Mouse (Mus musculus) liver, adult 2 months (tissue): Measurements from ENCODE around the gene Rnft2. TPM values are rescaled to one million over a fixed set of nuclear protein-coding genes. Genes with fewer than 3 reads are reported as not detected.

Source experiments
- DNase-seq: peaks from one replicate; pipeline ENCODE4 v3.0.0-alpha.2; 2011; ENCODE audit warnings: low read depth, low spot score; ENCODE audit errors: extremely low read depth
- H3K27ac ChIP-seq: fragments of 200-500 bp; replicated peaks from 2 replicates; pipeline ENCODE4 v1.5.1; 2012; ENCODE audit warnings: low read depth, mild to moderate bottlenecking, control low read depth, inconsistent platforms, low read length; ENCODE audit not compliant: insufficient read depth
- H3K27me3 ChIP-seq: fragments of 200-500 bp; 2 replicates; pipeline ENCODE4 v1.6.1; 2012; ENCODE audit warnings: mild to moderate bottlenecking, moderate library complexity, low read length, inconsistent platforms; ENCODE audit not compliant: control insufficient read depth, insufficient read depth
- H3K36me3 ChIP-seq: fragments of 200-500 bp; 2 replicates; pipeline ENCODE4 v1.6.1; 2012; ENCODE audit warnings: low read length, inconsistent platforms; ENCODE audit not compliant: control insufficient read depth, insufficient read depth
- H3K4me1 ChIP-seq: fragments of 200-500 bp; 2 replicates; pipeline ENCODE4 v1.6.1; 2011; ENCODE audit warnings: low read length; ENCODE audit not compliant: control insufficient read depth, insufficient read depth
- H3K4me3 ChIP-seq: fragments of 200-500 bp; 2 replicates; pipeline ENCODE4 v1.5.1; 2011; ENCODE audit warnings: low read depth, mild to moderate bottlenecking, control low read depth, low read length, moderate library complexity; ENCODE audit not compliant: insufficient read depth
- H3K79me2 ChIP-seq: fragments of 200-500 bp; 2 replicates; pipeline ENCODE4 v1.6.1; 2012; ENCODE audit warnings: inconsistent platforms, mild to moderate bottlenecking, low read length, moderate library complexity; ENCODE audit not compliant: control insufficient read depth, insufficient read depth
- H3K9ac ChIP-seq: fragments of 200-500 bp; 2 replicates; pipeline ENCODE4 v1.6.1; 2012; ENCODE audit warnings: low read depth, mild to moderate bottlenecking, control low read depth, inconsistent platforms, low read length
- CTCF ChIP-seq: fragments of 200-500 bp; IDR thresholded peaks from 2 replicates; pipeline ENCODE4 v1.5.1; 2011; ENCODE audit warnings: low read depth, low read length, control low read depth
- POLR2A ChIP-seq: fragments of 200-500 bp; IDR thresholded peaks from 2 replicates; pipeline ENCODE4 v1.6.1; 2011; ENCODE audit warnings: low read length, control low read depth; ENCODE audit not compliant: insufficient read depth; ENCODE audit errors: extremely low read depth
- WGBS: fragments of 180-500 bp; shearing (Covaris S2); methylation state at CpG from one replicate; pipeline ENCODE4 v1.1.7; 2018; 5-methylcytosine and 5-hydroxymethylcytosine counted together
- polyA plus RNA-seq: library from polyadenylated mRNA; depleted of rRNA; stranded (reverse); fragments of >200 nt; gene quantifications from 2 replicates; pipeline ENCODE4 v1.2.3, GENCODE M21; 2012
- total RNA-seq: library from RNA; depleted of rRNA; stranded (reverse); fragments of >200 nt; gene quantifications from 2 replicates; pipeline ENCODE4 v1.2.3, GENCODE M21; 2014

Gene Rnft2
- total and polyA plus RNA-seq, 2 experiments = 0.26 to 1.2 TPM

DNA sequence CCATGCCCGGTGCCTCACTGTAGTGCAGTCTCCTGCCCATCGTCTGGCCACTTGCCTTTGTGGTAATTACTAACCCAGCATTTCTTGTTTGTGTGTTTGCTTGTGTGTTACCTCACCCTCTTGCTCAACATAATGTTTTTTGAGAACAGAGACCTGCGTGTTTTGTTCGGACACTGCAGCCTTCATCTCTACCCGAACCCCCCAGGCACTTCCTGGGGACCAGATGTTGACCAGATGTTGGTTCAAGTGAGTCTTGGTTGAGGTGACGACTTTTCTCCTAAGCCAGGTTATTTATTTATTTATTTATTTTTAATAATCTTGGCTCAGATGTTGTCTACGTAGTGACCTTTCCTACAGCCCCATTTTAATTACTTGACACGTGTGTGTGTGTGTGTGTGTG, 2.5 kb upstream of the Rnft2 start:
- H3K36me3 ChIP-seq = no peaks in the 10 kb centered on the region
- H3K4me1 ChIP-seq = peaks cover 11% of the 10 kb centered on the region
- no peaks in the 10 kb centered on the region for H3K27me3 ChIP-seq
- H3K4me3 ChIP-seq = no peak overlapping the region
- TF ChIP-seq CTCF = no peak
- TF ChIP-seq POLR2A = no peak
- H3K27ac ChIP-seq = no peak overlapping the region
- peak; percentile 88 for DNase-seq
- 47% methylated on average over 8 of the region's 8 CpGs for WGBS
- H3K9ac ChIP-seq = no peak overlapping the region
- peaks cover 2% of the 10 kb centered on the region; the same call in 1 of the 2 replicates for H3K79me2 ChIP-seq

DNA sequence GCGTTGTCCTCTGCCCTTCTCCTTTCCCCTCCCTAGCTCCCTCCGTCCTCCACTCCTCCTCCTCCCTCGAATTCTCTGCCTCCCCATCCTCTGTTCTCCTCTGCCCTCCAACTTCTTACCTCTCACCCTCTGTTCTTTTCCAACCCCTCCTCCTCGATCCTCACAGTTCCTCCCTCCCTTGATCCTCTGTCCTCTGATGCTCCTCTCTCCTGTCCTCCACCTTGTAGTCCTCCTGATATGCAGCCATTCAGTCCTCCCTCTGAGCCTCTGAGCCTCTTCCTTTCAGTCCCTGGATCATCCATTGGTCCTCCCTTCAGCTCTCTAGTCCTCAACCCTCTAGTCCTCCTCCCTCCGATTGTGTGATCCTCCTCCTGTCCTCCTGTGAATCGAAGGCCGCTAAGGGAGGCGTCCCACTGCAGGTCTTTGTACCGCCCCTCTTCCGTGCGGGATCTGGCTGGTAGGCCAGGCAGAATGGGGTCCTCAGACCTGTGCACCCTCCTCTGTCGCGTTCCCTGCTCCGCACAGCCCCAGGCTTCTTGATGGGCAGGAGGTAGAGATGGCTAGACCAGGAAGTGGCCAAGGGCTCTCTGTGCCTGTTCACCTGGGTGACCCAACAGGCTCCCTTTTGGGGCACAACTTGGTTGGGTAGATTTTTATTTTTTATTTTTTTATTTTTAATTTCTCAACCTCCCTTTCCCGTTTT, 841 bp upstream of the Rnft2 start:
- TF ChIP-seq POLR2A = no peak
- Histone ChIP-seq H3K79me2 (peaks cover 2% of the 10 kb centered on the region; the same call in 1 of the 2 replicates), H3K4me1 (peaks cover 11% of the 10 kb centered on the region), H3K4me3 (peak overlapping the region; percentile 74), H3K9ac (peak overlapping the region; percentile 76), H3K36me3 (no peaks in the 10 kb centered on the region), H3K27me3 (no peaks in the 10 kb centered on the region), H3K27ac (peak overlapping the region; percentile 69)
- WGBS = 6% methylated on average over 15 of the region's 15 CpGs
- peak; percentile 36 for DNase-seq

- DNase-seq = no peak
- WGBS = 88% methylated on average over 12 of the region's 12 CpGs
- H3K27me3 ChIP-seq = no peaks in the 10 kb centered on the region
- no peaks in the 10 kb centered on the region for H3K4me1 ChIP-seq
- no peaks in the 10 kb centered on the region for H3K36me3 ChIP-seq
- no peaks in the 10 kb centered on the region for H3K79me2 ChIP-seq
- H3K4me3 ChIP-seq = no peak overlapping the region
- H3K27ac ChIP-seq = no peak overlapping the region
- H3K9ac ChIP-seq = no peak overlapping the region
- TF ChIP-seq CTCF (no peak), POLR2A (no peak)
Measured at GRCm38 (mm10) chr5:118239671-118240070, 5.2 kb downstream of the Rnft2 start.

DNA sequence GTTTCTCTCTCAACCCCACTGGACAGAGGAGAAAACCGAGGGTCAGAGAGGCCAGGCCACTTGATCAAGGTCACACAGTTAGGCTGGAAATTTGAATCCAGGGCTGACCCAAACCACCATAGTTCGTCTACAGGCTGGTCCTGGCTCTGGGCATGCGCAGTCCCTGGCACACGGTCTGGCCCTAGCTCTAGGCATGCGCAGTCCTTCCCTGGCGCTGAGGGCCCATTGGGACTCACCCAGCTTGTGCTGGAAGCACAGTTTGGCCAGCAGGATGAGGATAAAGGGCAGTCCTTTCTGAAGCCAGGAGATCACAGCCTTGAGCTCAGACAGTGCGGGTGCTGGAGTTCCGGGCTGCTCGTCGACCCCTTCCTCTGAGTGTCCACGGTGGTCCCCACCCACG, 8.0 kb downstream of the Rnft2 start:
- Histone ChIP-seq H3K27me3 (no peaks in the 10 kb centered on the region), H3K9ac (no peak overlapping the region), H3K79me2 (no peaks in the 10 kb centered on the region), H3K4me1 (no peaks in the 10 kb centered on the region), H3K36me3 (no peaks in the 10 kb centered on the region), H3K27ac (no peak overlapping the region), H3K4me3 (no peak overlapping the region)
- WGBS = 82% methylated on average over 12 of the region's 12 CpGs
- peak; percentile 63 for DNase-seq
- no peak for TF ChIP-seq CTCF
- no peak for TF ChIP-seq POLR2A

- no peak overlapping the region for H3K27ac ChIP-seq
- H3K4me3 ChIP-seq = no peak overlapping the region
- H3K79me2 ChIP-seq = no peaks in the 10 kb centered on the region
- H3K4me1 ChIP-seq = no peaks in the 10 kb centered on the region
- H3K9ac ChIP-seq = no peak overlapping the region
- 92% methylated on average over 13 of the region's 13 CpGs for WGBS
- TF ChIP-seq CTCF (no peak), POLR2A (no peak)
- no peaks in the 10 kb centered on the region for H3K36me3 ChIP-seq
- DNase-seq = no peak
- H3K27me3 ChIP-seq = no peaks in the 10 kb centered on the region
Measured at GRCm38 (mm10) chr5:118230071-118230611, 14.8 kb downstream of the Rnft2 start.

- no peak for DNase-seq
- Histone ChIP-seq H3K36me3 (no peaks in the 10 kb centered on the region), H3K27ac (no peak overlapping the region), H3K27me3 (no peaks in the 10 kb centered on the region), H3K4me3 (no peak overlapping the region), H3K4me1 (no peaks in the 10 kb centered on the region), H3K79me2 (no peaks in the 10 kb centered on the region), H3K9ac (no peak overlapping the region)
- TF ChIP-seq POLR2A (no peak), CTCF (no peak)
- WGBS = 75% methylated on average over 9 of the region's 9 CpGs
Measured at GRCm38 (mm10) chr5:118223142-118223757, 21.7 kb downstream of the Rnft2 start.
